In genomic region chr1:59333386-59333759, GRCm38 (mm10) we compare ENCODE assay signal across 12 mouse cellular contexts.
DNase-seq lines count a peak whose midpoint lies in the region; ATAC-seq and TF ChIP-seq lines count a peak whose summit lies in the region.
"Had no signal": no experiment of that assay in that cellular context is flagged by ENCODE, and none has a peak within 500 bp of the region (broad histone marks: within the 10 kb centered on the region; RNA-seq: fewer than 3 reads in every experiment).

No protein-coding gene starts in this region.

- no peak overlapping the region for H3K4me3 ChIP-seq in cerebellum, adult 2 months (replicated peaks; ENCODE audit: insufficient read depth, low read depth, low read length)
- peak overlapping the region; percentile 39; the same call in 1 of the 2 replicates for H3K4me3 ChIP-seq in E14TG2a.4 (replicated peaks; ENCODE audit: low read length)
- H3K4me3 ChIP-seq in forebrain, embryonic 14.5 days (ENCODE audit: low read depth, low read length): no peak overlapping the region
- H3K4me3 ChIP-seq in midbrain, embryonic 12.5 days: no peak overlapping the region
- no peak overlapping the region for H3K4me3 ChIP-seq in thymus, adult 2 months (ENCODE audit: control insufficient read depth, insufficient read depth, low read length)
- H3K4me3 ChIP-seq: heart, embryonic 15.5 days; intestine, embryonic 15.5 days; limb, embryonic 15.5 days had no signal

- no peaks in the 10 kb centered on the region for H3K9me3 ChIP-seq in E14TG2a.4 (ENCODE audit: low read length)
- H3K9me3 ChIP-seq in forebrain, embryonic 14.5 days (replicated peaks; ENCODE audit: control insufficient read depth, low read length): no peaks in the 10 kb centered on the region
- no peaks in the 10 kb centered on the region for H3K9me3 ChIP-seq in midbrain, embryonic 12.5 days
- H3K9me3 ChIP-seq: heart, embryonic 15.5 days; intestine, embryonic 15.5 days; limb, embryonic 15.5 days had no signal

- H3K27ac ChIP-seq in cerebellum, adult 2 months (ENCODE audit: insufficient read depth, low read length): no peak overlapping the region
- H3K27ac ChIP-seq in forebrain, embryonic 14.5 days (ENCODE audit: low read depth, low read length): peak overlapping the region; percentile 39; the same call in 1 of the 2 replicates
- H3K27ac ChIP-seq in midbrain, embryonic 12.5 days (replicated peaks): peak overlapping the region; percentile 64
- no peak overlapping the region for H3K27ac ChIP-seq in thymus, adult 2 months (ENCODE audit: control insufficient read depth, insufficient read depth, low read length)
- H3K27ac ChIP-seq: heart, embryonic 15.5 days; intestine, embryonic 15.5 days had no signal

- peaks cover 10% of the 10 kb centered on the region; the same call in 1 of the 2 replicates for H3K4me1 ChIP-seq in cerebellum, adult 2 months (ENCODE audit: control insufficient read depth, insufficient read depth, low read length)
- H3K4me1 ChIP-seq in E14TG2a.4 (replicated peaks; ENCODE audit: low read depth, low read length): peaks cover 28% of the 10 kb centered on the region
- peaks cover 18% of the 10 kb centered on the region for H3K4me1 ChIP-seq in forebrain, embryonic 14.5 days (ENCODE audit: control insufficient read depth, insufficient read depth, low read length)
- H3K4me1 ChIP-seq in midbrain, embryonic 12.5 days: peaks cover 26% of the 10 kb centered on the region
- H3K4me1 ChIP-seq in thymus, adult 2 months (replicated peaks; ENCODE audit: control insufficient read depth, insufficient read depth, low read length): no peaks in the 10 kb centered on the region

- 69% methylated on average over 5 of the region's 5 CpGs for WGBS in cerebellum, adult 2 months
- WGBS in forebrain, embryonic 14.5 days: 15% methylated on average over 5 of the region's 5 CpGs
- WGBS in midbrain, embryonic 12.5 days: 45% methylated on average over 5 of the region's 5 CpGs
- WGBS in thymus, adult 2 months: 65% methylated on average over 5 of the region's 5 CpGs

- peak overlapping the region; percentile 29; the same call in 1 of the 2 replicates for H3K4me2 ChIP-seq in forebrain, embryonic 14.5 days (ENCODE audit: low read length)
- H3K4me2 ChIP-seq in midbrain, embryonic 12.5 days (replicated peaks): peak overlapping the region; percentile 12
- H3K4me2 ChIP-seq: heart, embryonic 15.5 days; intestine, embryonic 15.5 days; limb, embryonic 15.5 days had no signal

- no peak for TF ChIP-seq CTCF in cerebellum, adult 2 months (IDR thresholded peaks at IDR 0.05; ENCODE audit: borderline replicate concordance, insufficient read depth, low read depth, low read length)
- no peak for TF ChIP-seq CTCF in E14TG2a.4 (conservative IDR thresholded peaks at IDR 0.05; ENCODE audit: low read length)
- no peak for TF ChIP-seq CTCF in thymus, adult 2 months (IDR thresholded peaks at IDR 0.05; ENCODE audit: borderline replicate concordance, control insufficient read depth, extremely low read depth, insufficient read depth, low read length, poor library complexity)

- H3K27me3 ChIP-seq in cerebellum, adult 2 months (ENCODE audit: control insufficient read depth, insufficient read depth, low read length): no peaks in the 10 kb centered on the region
- H3K27me3 ChIP-seq in E14TG2a.4 (ENCODE audit: insufficient read depth, low read length): peaks cover 12% of the 10 kb centered on the region
- no peaks in the 10 kb centered on the region for H3K27me3 ChIP-seq in forebrain, embryonic 14.5 days (replicated peaks; ENCODE audit: control insufficient read depth, insufficient read depth, low read length)
- H3K27me3 ChIP-seq in midbrain, embryonic 12.5 days: peaks cover 35% of the 10 kb centered on the region
- no peaks in the 10 kb centered on the region for H3K27me3 ChIP-seq in thymus, adult 2 months (ENCODE audit: control insufficient read depth, insufficient read depth, low read length)
- H3K27me3 ChIP-seq: intestine, embryonic 15.5 days; limb, embryonic 15.5 days had no signal

- intact Hi-C loops in gastrocnemius, postnatal 14 days (cut with DNase I; ENCODE audit: low total_unique reads): no loop called here

- DNase-seq in cerebellum, postnatal 25 days: peak; percentile 22 to 36
- DNase-seq in cerebellum, adult 2 months: no peak
- DNase-seq in forebrain, embryonic 14.5 days (ENCODE audit: low spot score): peak; percentile 44
- no peak for DNase-seq in gastrocnemius, postnatal 14 days
- no peak for DNase-seq in thymus, adult 2 months
- DNase-seq in layer of hippocampus, postnatal 36 days: no peak
- DNase-seq: lung, postnatal 14 days had no signal

- H3K9ac ChIP-seq in forebrain, embryonic 14.5 days (ENCODE audit: low read length): no peak overlapping the region
- H3K9ac ChIP-seq in midbrain, embryonic 12.5 days (replicated peaks): no peak overlapping the region; the same call in 1 of the 2 replicates
- H3K9ac ChIP-seq: heart, embryonic 15.5 days; intestine, embryonic 15.5 days; limb, embryonic 15.5 days had no signal

- no peaks in the 10 kb centered on the region for H3K36me3 ChIP-seq in E14TG2a.4 (ENCODE audit: insufficient read depth, low read length)
- no peaks in the 10 kb centered on the region for H3K36me3 ChIP-seq in forebrain, embryonic 14.5 days (ENCODE audit: control insufficient read depth, insufficient read depth, low read length)
- H3K36me3 ChIP-seq in midbrain, embryonic 12.5 days: no peaks in the 10 kb centered on the region
- H3K36me3 ChIP-seq in thymus, adult 2 months (ENCODE audit: control insufficient read depth, insufficient read depth, low read length): no peaks in the 10 kb centered on the region
- H3K36me3 ChIP-seq: heart, embryonic 15.5 days; intestine, embryonic 15.5 days; limb, embryonic 15.5 days had no signal

- no peak for TF ChIP-seq POLR2A in cerebellum, adult 2 months (IDR thresholded peaks at IDR 0.05; ENCODE audit: borderline replicate concordance, insufficient read depth, low read length)
- no peak for TF ChIP-seq POLR2A in thymus, adult 2 months (IDR thresholded peaks at IDR 0.05; ENCODE audit: control insufficient read depth, extremely low read depth, insufficient read depth, low read length, poor library complexity)

- ATAC-seq in forebrain, embryonic 14.5 days: peak; percentile 53
- 0 out of 2 replicates have a peak, but pooled peaks have one; percentile 62 for ATAC-seq in midbrain, embryonic 12.5 days (ENCODE audit: low FRiP score, low read depth)
- ATAC-seq: intestine, embryonic 15.5 days had no signal

Comparison
In these comparisons a context has a peak if more than half of its experiments do, and no peak if none do; other contexts are left out.
1. DNase-seq: peak in cerebellum, postnatal 25 days (2 of 2) and forebrain, embryonic 14.5 days (single experiment); none in cerebellum, adult 2 months (0 of 2), gastrocnemius, postnatal 14 days (single experiment), thymus, adult 2 months (single experiment) and layer of hippocampus, postnatal 36 days (0 of 2).
2. H3K27ac ChIP-seq: peak in forebrain, embryonic 14.5 days (single experiment) and midbrain, embryonic 12.5 days (single experiment); none in cerebellum, adult 2 months (single experiment) and thymus, adult 2 months (single experiment).